Mouse (Mus musculus) intestine, embryonic 16.5 days (tissue): Measurements from ENCODE around the gene Mgst2. TPM values are rescaled to one million over a fixed set of nuclear protein-coding genes. Genes with fewer than 3 reads are reported as not detected.

ENCODE experiments used
- ATAC-seq: fragments of 200-750 bp; cut with Nextera tagmentation; 2 replicates; pipeline ENCODE4 v1.8.0; 2017; ENCODE audit warnings: moderate TSS enrichment, moderate library complexity
- H3K27ac ChIP-seq: fragments of 300-500 bp; sonication (generic); 2 replicates; pipeline ENCODE4 v1.5.1; 2014; ENCODE audit warnings: mild to moderate bottlenecking, low read length
- H3K27me3 ChIP-seq: fragments of 300-500 bp; sonication (generic); replicated peaks from 2 replicates; pipeline ENCODE4 v1.6.1; 2014; ENCODE audit warnings: low read length, control low read depth, mixed read lengths; ENCODE audit not compliant: control insufficient read depth, insufficient read depth
- H3K36me3 ChIP-seq: fragments of 300-500 bp; sonication (generic); 2 replicates; pipeline ENCODE4 v1.6.1; 2014; ENCODE audit warnings: low read length, control low read depth; ENCODE audit not compliant: control insufficient read depth, insufficient read depth
- H3K4me1 ChIP-seq: fragments of 300-500 bp; sonication (generic); 2 replicates; pipeline ENCODE4 v1.6.1; 2014; ENCODE audit warnings: low read length, control low read depth, mixed read lengths; ENCODE audit not compliant: control insufficient read depth, insufficient read depth
- H3K4me2 ChIP-seq: fragments of 300-500 bp; sonication (generic); 2 replicates; pipeline ENCODE4 v1.6.1; 2014; ENCODE audit warnings: low read depth, low read length, control low read depth
- H3K4me3 ChIP-seq: fragments of 300-500 bp; sonication (generic); 2 replicates; pipeline ENCODE4 v1.5.1; 2014; ENCODE audit warnings: mild to moderate bottlenecking, low read length
- H3K9ac ChIP-seq: fragments of 300-500 bp; sonication (generic); 2 replicates; pipeline ENCODE4 v1.6.1; 2014; ENCODE audit warnings: low read depth, low read length
- H3K9me3 ChIP-seq: fragments of 300-500 bp; sonication (generic); 2 replicates; pipeline ENCODE4 v1.6.1; 2016; ENCODE audit warnings: low read length, control low read depth; ENCODE audit not compliant: control insufficient read depth
- WGBS: fragments of 180-500 bp; shearing (Covaris S2); extraction: QIAGEN DNeasy Blood & Tissue Kit; methylation state at CpG from one replicate; pipeline ENCODE4 v1.1.7; 2014; 5-methylcytosine and 5-hydroxymethylcytosine counted together
- polyA plus RNA-seq: library from polyadenylated mRNA; unstranded; fragments of >200 nt; fragmentation: Nextera tagmentation; extraction: Ambion mirVana; gene quantifications from 2 replicates; pipeline ENCODE4 v1.2.1, GENCODE M21; 2015

Gene Mgst2
- polyA plus RNA-seq, 1 experiment from 2014 or later: 49.8 TPM

GRCm38 (mm10) chr3:51730662-51731061 is 70.5 kb downstream of the Mgst2 start:
- Histone ChIP-seq H3K36me3 (no peaks in the 10 kb centered on the region), H3K4me1 (peaks cover 14% of the 10 kb centered on the region), H3K27me3 (no peaks in the 10 kb centered on the region), H3K9ac (no peak overlapping the region), H3K9me3 (no peaks in the 10 kb centered on the region), H3K4me2 (no peak overlapping the region), H3K4me3 (no peak overlapping the region), H3K27ac (no peak overlapping the region)
- ATAC-seq: no peak
- 90% methylated on average over 7 of the region's 7 CpGs for WGBS

- 83% methylated on average over 16 of the region's 16 CpGs for WGBS
- Histone ChIP-seq H3K36me3 (no peaks in the 10 kb centered on the region), H3K4me1 (peaks cover 14% of the 10 kb centered on the region), H3K4me2 (no peak overlapping the region), H3K27me3 (no peaks in the 10 kb centered on the region), H3K9ac (no peak overlapping the region), H3K4me3 (no peak overlapping the region), H3K9me3 (no peaks in the 10 kb centered on the region), H3K27ac (no peak overlapping the region)
- no peak for ATAC-seq
Measured at GRCm38 (mm10) chr3:51731949-51732636, 71.9 kb downstream of the Mgst2 start.

Other genes with a start within 250 kb of the Mgst2 start
- 27.3 and 27.9 TPM in 2 replicates for gene Naa15, start 245.2 kb upstream of the Mgst2 start, polyA plus RNA-seq
- gene Rab33b, start 176.4 kb upstream of the Mgst2 start, polyA plus RNA-seq: 23.7 and 25.0 TPM in 2 replicates
- 1.8 and 2.0 TPM in 2 replicates for gene Setd7, start 99.5 kb upstream of the Mgst2 start, polyA plus RNA-seq